Mouse (Mus musculus) spleen, postnatal 14 days (tissue): Measurements from ENCODE around the gene Olfr143.

Experiments used
- DNase-seq, 2 experiments: peaks; one replicate each; pipeline ENCODE4 v3.0.0; 2021 to 2022; ENCODE audit warnings: low spot score in 2 of 2

Olfr143 gene

DNA sequence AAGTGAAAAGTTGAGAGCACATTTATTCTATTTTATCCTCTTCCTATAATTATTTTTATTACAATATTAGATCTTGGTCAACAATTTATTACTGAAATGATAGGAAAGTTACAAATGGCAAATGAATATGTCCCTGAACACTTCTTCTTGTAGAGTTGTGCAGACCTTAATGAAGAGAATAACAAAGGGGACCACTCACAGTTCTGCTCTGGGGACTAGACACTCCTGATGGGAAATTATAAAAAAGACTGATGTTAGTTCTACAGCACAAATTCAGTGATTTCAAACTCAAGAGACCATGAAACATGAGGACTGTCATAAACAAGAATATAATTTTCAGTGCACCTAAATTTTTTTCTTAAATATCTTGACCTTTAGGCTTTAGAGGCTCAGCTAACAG, at the start of gene Olfr143:
Gene Olfr143, plus strand, starts transcription at position 301 of the 400 bp plus-strand sequence.
- no peak for DNase-seq

DNA sequence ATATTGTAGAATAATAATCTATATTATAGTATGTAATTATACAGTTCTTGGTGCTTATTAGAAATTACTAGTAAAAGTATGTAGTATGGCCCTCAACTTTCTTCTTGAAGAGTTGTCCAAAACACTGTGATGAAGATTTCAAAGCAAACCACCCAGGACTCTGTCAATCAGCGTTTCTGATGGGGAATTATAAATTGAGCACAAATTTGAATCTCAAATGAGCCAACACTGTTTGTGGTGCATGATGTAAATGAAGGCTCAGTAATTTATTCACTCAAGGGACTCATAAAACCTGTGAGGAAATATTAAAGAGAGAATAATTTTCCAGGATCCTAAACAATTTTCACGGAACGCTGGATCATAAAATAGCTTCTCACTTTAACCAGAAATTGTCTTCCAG, 44.5 kb upstream of the Olfr143 start, which contains the start of gene Olfr893:
Gene Olfr893, plus strand, starts transcription at position 301 of the 400 bp plus-strand sequence.
- DNase-seq = no peak

DNA sequence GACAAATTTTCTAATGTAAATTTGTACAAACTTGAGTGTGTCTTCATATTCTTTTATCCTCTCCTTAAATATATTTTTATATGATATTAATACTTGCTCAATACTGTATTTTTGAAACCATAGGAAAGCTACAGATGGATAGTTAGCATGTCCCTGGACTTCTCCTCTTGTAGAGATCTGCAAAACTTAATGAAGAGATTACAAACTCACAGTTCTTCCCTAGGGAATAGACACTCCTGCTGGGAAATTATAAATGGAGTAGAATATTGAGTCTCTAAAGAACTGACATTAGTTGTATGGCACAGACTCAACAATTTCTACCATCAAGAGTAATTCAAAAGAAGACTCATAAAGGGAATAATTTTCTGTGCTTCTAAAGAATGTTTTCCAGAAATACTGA, 34.8 kb upstream of the Olfr143 start, which contains the start of gene Olfr894:
Gene Olfr894, plus strand, starts transcription at position 301 of the 400 bp plus-strand sequence.
- DNase-seq = no peak

DNA sequence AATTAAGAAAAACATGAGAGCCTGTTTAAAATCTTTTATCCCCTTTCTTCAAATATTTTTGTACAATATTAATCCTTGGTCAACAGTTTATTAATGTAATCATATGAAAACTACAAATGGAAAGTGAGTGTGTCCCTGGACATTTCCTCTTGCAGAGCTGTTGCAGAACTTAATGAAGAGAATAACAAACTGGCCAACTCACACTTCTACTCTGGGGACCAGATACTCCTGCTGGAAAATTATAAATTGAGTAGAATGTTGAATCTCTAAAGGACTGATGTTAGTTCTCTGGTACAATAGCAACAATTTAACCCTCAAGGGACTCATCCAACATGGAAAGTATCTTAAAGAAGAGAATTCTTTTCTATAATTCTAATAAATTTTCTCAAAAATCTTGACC, 15.0 kb downstream of the Olfr143 start, which contains the start of gene Olfr895:
Gene Olfr895, plus strand, starts transcription at position 301 of the 400 bp plus-strand sequence.
- DNase-seq = no peak

DNA sequence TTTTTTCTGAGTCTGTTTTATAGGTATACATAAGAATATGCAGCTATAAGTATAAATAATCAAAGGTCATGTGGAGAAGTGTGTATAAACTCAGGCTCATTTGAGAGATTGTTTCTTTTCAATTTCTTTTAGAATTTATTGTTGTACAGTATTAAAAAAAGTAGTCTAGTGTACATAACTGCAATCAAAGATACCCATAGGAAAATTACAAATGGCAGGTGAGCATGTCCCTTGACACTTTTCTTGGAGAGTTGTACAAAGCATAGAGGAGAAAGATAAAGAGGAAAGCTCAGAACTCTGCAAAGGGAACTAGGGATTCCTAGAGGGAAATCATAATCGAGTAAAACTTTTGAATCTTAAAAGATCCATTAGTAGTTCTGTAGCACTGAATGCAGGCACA, 38.2 kb downstream of the Olfr143 start, which contains the start of gene Olfr896-ps1:
Gene Olfr896-ps1, plus strand, starts transcription at position 301 of the 400 bp plus-strand sequence.
- DNase-seq = no peak
